Mouse (Mus musculus) neural tube, embryonic 13.5 days (tissue): ENCODE data around the gene Gins2. TPM values are rescaled to one million over a fixed set of nuclear protein-coding genes. Genes with fewer than 3 reads are reported as not detected.
A peak's percentile ranks its signal among the peaks of the same experiment; 100 is the strongest.

Experiments used
- ATAC-seq: fragments of 200-750 bp; cut with Nextera tagmentation; 2 replicates; pipeline ENCODE4 v1.8.0; 2017; ENCODE audit warnings: low read depth, mild to moderate bottlenecking, moderate TSS enrichment, moderate library complexity
- H3K27ac ChIP-seq: fragments of 300-500 bp; sonication (generic); replicated peaks from 2 replicates; pipeline ENCODE4 v1.5.1; 2015; ENCODE audit warnings: moderate library complexity, mild to moderate bottlenecking, inconsistent platforms
- H3K27me3 ChIP-seq: fragments of 300-500 bp; sonication (generic); 2 replicates; pipeline ENCODE4 v1.6.1; 2015; ENCODE audit warnings: mild to moderate bottlenecking, inconsistent platforms
- H3K36me3 ChIP-seq: fragments of 300-500 bp; sonication (generic); 2 replicates; pipeline ENCODE4 v1.6.1; 2015; ENCODE audit warnings: mild to moderate bottlenecking, inconsistent platforms
- H3K4me1 ChIP-seq: fragments of 300-500 bp; sonication (generic); replicated peaks from 2 replicates; pipeline ENCODE4 v1.6.1; 2015; ENCODE audit warnings: inconsistent platforms
- H3K4me2 ChIP-seq: fragments of 300-500 bp; sonication (generic); 2 replicates; pipeline ENCODE4 v1.6.1; 2015; ENCODE audit warnings: inconsistent platforms, mild to moderate bottlenecking, moderate library complexity
- H3K4me3 ChIP-seq: fragments of 300-500 bp; sonication (generic); 2 replicates; pipeline ENCODE4 v1.5.1; 2015; ENCODE audit warnings: mild to moderate bottlenecking, inconsistent platforms
- H3K9ac ChIP-seq: fragments of 300-500 bp; sonication (generic); 2 replicates; pipeline ENCODE4 v1.6.1; 2015; ENCODE audit warnings: moderate library complexity, mild to moderate bottlenecking, inconsistent platforms
- H3K9me3 ChIP-seq: fragments of 300-500 bp; sonication (generic); 2 replicates; pipeline ENCODE4 v1.6.1; 2016; ENCODE audit warnings: inconsistent platforms
- WGBS: fragments of 180-500 bp; shearing (Covaris S2); methylation state at CpG from one replicate; pipeline ENCODE4 v1.1.7; 2015; 5-methylcytosine and 5-hydroxymethylcytosine counted together
- polyA plus RNA-seq: library from polyadenylated mRNA; unstranded; fragments of >200 nt; fragmentation: Nextera tagmentation; extraction: Ambion mirVana; gene quantifications from 2 replicates; pipeline ENCODE4 v1.2.1, GENCODE M21; 2015

Gins2 gene
- polyA plus RNA-seq, 1 experiment from 2014 or later: 20.1 TPM

DNA sequence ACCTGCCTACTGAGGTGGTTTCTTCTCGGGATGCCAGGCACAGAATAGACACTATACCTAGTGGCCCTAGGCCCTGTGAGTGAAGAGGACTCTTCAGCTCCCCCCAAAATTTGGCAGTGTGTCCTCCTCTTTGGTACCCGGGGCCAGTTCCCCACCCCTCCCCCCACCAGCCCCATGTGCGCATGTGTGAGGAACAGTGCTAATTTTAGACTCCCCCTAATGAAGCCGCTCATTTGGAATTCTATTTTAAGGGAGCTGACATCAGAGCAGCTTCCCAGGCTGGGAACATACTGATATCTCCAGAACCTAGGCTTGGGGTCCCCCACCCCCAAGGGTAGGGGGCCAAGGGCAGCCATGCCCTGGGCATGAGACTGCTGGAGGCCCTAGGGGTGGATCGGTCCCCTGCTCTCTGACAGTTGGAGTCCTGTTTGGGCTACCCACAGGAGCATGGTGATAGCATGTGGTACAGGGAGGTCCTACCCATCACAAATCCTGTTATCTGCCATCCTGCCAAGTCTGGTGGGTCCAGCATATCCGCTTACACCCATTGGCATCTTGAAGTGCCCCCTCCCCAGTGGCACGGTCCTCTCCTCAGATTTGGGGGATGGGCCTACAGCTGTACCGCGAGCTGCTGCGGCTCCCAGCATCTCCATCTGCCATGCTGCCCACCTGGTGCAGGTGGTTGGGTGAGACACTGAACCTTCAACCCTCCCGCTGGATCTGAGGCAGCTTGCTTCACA is 38.0 kb downstream of the Gins2 start:
- peaks cover 4% of the 10 kb centered on the region; the same call in 1 of the 2 replicates for H3K36me3 ChIP-seq
- 65% methylated on average over 11 of the region's 11 CpGs for WGBS
- H3K4me1 ChIP-seq: peaks cover 100% of the 10 kb centered on the region
- H3K4me2 ChIP-seq: peak overlapping the region; percentile 53
- H3K27me3 ChIP-seq: no peaks in the 10 kb centered on the region
- ATAC-seq: peak; percentile 13; the same call in 1 of the 2 replicates
- H3K9ac ChIP-seq: peak overlapping the region; percentile 67
- H3K4me3 ChIP-seq: no peak overlapping the region
- peak overlapping the region; percentile 92 for H3K27ac ChIP-seq
- no peaks in the 10 kb centered on the region for H3K9me3 ChIP-seq

DNA sequence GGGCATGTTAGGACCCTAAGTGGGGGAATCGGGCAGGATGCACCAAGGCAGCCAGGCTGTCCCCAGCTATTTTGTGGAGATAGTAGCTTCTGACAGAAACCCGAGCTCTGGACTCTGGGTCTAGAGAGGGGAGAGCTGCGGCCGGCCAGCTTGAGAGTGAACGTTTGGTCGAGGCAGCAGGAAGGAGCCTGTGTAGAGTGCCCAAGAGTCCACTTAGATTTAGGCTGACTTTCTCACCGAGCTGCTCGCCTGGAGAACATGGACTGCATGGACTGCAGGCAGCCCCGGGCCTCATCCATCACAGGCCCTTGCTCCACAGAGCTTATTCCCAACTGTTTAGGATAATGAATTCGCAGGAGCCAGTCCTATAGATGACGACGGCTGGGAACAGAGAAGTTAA is 38.7 kb downstream of the Gins2 start:
- H3K27me3 ChIP-seq: no peaks in the 10 kb centered on the region
- WGBS: 8% methylated on average over 12 of the region's 12 CpGs
- peaks cover 4% of the 10 kb centered on the region; the same call in 1 of the 2 replicates for H3K36me3 ChIP-seq
- no peaks in the 10 kb centered on the region for H3K9me3 ChIP-seq
- no peak overlapping the region for H3K4me3 ChIP-seq
- peak overlapping the region; percentile 53 for H3K4me2 ChIP-seq
- peak overlapping the region; percentile 92 for H3K27ac ChIP-seq
- H3K9ac ChIP-seq: peak overlapping the region; percentile 67
- peaks cover 100% of the 10 kb centered on the region for H3K4me1 ChIP-seq
- peak; percentile 21 for ATAC-seq

DNA sequence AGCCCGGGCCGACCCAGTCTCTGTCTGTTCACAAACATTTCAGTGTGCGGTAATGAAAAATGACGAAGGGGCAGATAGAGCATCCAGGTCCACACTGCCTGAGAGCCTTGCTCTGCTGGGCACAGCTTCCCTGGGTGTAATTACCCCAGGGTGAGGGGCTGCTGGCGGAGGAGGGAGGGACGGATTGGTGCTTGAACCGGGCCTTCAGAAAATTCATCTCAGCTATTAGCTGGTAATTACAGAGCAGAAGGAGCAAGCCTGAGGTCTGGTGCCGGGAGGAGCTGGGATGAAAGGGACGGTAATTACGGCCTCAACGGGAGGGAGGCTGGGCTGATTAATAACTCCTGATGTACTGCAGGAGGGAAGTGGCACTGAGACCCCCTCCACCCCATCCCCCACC is 39.2 kb downstream of the Gins2 start:
- WGBS: 3% methylated on average over 11 of the region's 11 CpGs
- no peaks in the 10 kb centered on the region for H3K27me3 ChIP-seq
- H3K9ac ChIP-seq: peak overlapping the region; percentile 67
- peak; percentile 58 for ATAC-seq
- H3K9me3 ChIP-seq: no peaks in the 10 kb centered on the region
- H3K27ac ChIP-seq: peak overlapping the region; percentile 92
- peaks cover 4% of the 10 kb centered on the region; the same call in 1 of the 2 replicates for H3K36me3 ChIP-seq
- peak overlapping the region; percentile 53 for H3K4me2 ChIP-seq
- H3K4me1 ChIP-seq: peaks cover 100% of the 10 kb centered on the region
- H3K4me3 ChIP-seq: peak overlapping the region; percentile 17

DNA sequence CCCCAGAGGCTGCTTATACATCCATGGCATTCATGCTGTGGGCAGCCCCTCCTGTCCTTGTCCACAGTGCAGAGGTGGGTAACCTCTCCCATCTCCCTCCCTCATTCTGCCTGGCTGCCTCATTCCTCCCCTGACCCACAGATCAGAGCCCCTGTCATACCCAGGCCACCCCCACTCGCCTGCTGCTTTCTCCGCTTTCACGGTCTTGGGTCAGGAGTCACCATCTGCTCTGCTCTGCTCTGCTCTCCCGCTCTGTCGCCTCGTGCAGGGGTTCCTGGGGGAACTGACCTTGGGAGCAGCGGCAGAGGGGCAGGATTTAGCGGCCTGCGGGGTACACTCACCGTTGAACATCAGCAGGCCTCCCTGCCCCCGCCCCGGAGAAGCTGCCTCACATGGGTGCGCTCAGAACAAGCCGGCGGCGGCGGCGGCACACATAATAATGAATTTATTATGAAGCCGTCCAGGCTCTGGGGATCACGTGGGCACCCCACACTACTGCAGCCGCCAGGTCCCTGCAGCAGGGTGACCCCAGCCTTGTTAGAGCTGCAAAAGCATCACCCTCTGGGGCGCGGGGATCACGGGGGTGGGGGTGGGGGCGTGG is 39.7 kb downstream of the Gins2 start:
- WGBS: 3% methylated on average over 25 of the region's 25 CpGs
- no peaks in the 10 kb centered on the region for H3K9me3 ChIP-seq
- ATAC-seq: peak; percentile 26

DNA sequence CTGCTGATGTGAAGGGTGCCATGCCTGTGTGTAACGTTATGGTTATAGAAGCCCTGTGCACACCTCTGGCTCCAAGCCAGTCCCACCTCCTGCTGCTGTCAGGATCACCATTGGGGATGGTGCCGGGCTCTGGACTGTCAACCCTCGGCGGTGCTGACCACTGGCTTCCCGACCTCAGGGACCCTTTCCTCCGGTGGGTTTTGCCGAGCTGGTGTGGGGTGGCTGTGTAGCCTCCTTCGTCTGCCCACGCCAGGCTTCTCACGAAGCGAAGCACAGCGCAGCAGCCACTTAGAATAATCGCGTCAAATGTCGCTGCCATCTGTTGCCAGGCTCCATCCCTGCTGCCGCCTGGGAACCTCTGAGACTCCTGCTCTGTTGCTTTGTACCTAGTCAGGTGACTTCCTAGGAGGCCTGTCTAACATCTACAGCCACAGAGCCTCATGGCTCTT is 40.8 kb downstream of the Gins2 start:
- no peak for ATAC-seq
- peak overlapping the region; percentile 45; the same call in 1 of the 2 replicates for H3K9ac ChIP-seq
- peak overlapping the region; percentile 92 for H3K27ac ChIP-seq
- H3K27me3 ChIP-seq: no peaks in the 10 kb centered on the region
- no peaks in the 10 kb centered on the region for H3K9me3 ChIP-seq
- 25% methylated on average over 16 of the region's 16 CpGs for WGBS
- H3K4me3 ChIP-seq: no peak overlapping the region
- peak overlapping the region; percentile 53; the same call in 1 of the 2 replicates for H3K4me2 ChIP-seq
- H3K36me3 ChIP-seq: no peaks in the 10 kb centered on the region
- H3K4me1 ChIP-seq: peaks cover 100% of the 10 kb centered on the region

More for the DNA sequence above, 39.7 kb downstream of the Gins2 start:
- peak overlapping the region; percentile 67 for H3K9ac ChIP-seq
- H3K27me3 ChIP-seq: no peaks in the 10 kb centered on the region
- H3K4me2 ChIP-seq: peak overlapping the region; percentile 53
- H3K27ac ChIP-seq: peak overlapping the region; percentile 92
- peaks cover 100% of the 10 kb centered on the region for H3K4me1 ChIP-seq
- H3K36me3 ChIP-seq: peaks cover 2% of the 10 kb centered on the region; the same call in 1 of the 2 replicates
- peak overlapping the region; percentile 17 for H3K4me3 ChIP-seq

DNA sequence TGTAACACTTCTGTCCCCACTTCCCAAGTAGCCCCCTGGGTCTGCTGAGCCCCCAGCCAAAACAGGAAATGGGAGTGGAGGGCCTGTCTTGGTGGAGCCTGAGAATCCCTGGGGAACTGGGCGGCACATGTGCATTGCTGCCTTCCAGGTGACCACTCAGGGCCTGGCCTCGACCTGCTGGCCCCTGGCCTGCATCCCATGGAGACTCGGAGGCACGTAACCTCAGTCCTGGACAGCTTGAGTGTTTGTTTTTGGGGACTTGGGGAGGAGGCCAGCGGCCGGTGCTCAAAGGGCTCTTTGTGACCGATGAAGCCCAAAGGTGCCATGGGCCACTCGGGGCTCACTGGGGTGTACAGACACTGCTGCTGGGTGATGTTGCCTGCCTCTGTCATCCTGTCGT is 41.5 kb downstream of the Gins2 start:
- H3K9ac ChIP-seq: peak overlapping the region; percentile 45
- H3K4me3 ChIP-seq: no peak overlapping the region
- H3K27ac ChIP-seq: peak overlapping the region; percentile 92; the same call in 1 of the 2 replicates
- H3K9me3 ChIP-seq: no peaks in the 10 kb centered on the region
- H3K36me3 ChIP-seq: no peaks in the 10 kb centered on the region
- 73% methylated on average over 9 of the region's 9 CpGs for WGBS
- peak overlapping the region; percentile 53; the same call in 1 of the 2 replicates for H3K4me2 ChIP-seq
- peaks cover 100% of the 10 kb centered on the region for H3K4me1 ChIP-seq
- H3K27me3 ChIP-seq: no peaks in the 10 kb centered on the region
- ATAC-seq: no peak

DNA sequence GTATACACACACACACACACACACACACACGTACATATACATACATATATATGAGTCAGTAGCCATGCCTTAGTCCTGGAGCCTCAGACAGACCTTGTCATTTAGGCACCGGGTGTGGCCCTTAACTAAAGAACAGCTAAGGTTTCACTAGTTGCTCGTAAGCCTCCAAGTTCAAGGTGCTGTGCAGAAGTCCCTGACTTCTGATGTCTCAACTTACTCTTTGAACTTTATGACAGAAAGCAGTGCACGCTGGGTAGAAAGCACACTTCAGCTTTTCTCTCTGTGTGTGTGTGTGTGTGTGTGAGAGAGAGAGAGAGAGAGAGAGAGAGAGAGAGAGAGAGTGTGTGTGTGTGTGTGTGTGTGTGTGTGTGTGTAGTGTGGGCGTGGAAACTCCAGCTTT is 44.9 kb downstream of the Gins2 start:
- H3K4me1 ChIP-seq: peaks cover 99% of the 10 kb centered on the region
- no peak overlapping the region for H3K27ac ChIP-seq
- 95% methylated on average over 5 of the region's 5 CpGs for WGBS

DNA sequence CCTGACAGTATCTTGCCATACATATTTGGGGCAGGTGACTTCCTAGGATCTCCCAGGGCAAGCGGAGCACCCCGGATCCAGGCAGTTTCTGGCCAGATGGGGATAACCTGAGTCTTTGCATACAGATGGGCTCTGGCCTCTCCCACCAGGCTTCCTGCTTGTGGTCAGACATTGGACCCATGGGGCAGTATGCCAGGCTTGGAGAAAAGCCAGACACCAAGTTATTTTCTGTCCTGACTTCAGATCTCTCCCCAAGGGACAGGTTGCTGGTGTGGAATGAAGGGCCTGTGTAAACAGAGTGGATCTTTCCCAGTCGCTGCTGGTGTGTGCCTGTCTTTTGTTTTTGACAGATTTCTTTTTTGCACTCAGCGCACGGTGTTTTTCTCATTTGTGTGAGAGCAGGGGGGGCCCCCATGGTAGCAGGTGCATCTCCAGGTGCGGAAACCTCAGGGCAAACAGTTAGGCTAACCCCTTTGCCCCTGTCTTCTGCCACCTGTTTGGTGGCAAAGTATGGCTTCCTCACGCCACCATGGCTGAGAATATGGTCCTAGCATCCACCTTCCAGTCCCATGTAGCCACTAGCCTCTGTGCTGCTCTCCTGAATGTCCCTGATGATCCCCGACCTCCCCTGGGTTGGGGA is 45.6 kb downstream of the Gins2 start:
- Histone ChIP-seq H3K9ac (peak overlapping the region; percentile 31), H3K27me3 (no peaks in the 10 kb centered on the region), H3K27ac (peak overlapping the region; percentile 61), H3K4me2 (peak overlapping the region; percentile 22; the same call in 1 of the 2 replicates), H3K4me3 (no peak overlapping the region), H3K4me1 (peaks cover 99% of the 10 kb centered on the region), H3K9me3 (no peaks in the 10 kb centered on the region), H3K36me3 (no peaks in the 10 kb centered on the region)
- WGBS: 50% methylated on average over 8 of the region's 8 CpGs
- ATAC-seq: no peak

More for the DNA sequence above, 44.9 kb downstream of the Gins2 start:
- Histone ChIP-seq H3K36me3 (no peaks in the 10 kb centered on the region), H3K4me3 (no peak overlapping the region), H3K9ac (no peak overlapping the region), H3K4me2 (no peak overlapping the region), H3K9me3 (no peaks in the 10 kb centered on the region), H3K27me3 (no peaks in the 10 kb centered on the region)
- no peak for ATAC-seq

DNA sequence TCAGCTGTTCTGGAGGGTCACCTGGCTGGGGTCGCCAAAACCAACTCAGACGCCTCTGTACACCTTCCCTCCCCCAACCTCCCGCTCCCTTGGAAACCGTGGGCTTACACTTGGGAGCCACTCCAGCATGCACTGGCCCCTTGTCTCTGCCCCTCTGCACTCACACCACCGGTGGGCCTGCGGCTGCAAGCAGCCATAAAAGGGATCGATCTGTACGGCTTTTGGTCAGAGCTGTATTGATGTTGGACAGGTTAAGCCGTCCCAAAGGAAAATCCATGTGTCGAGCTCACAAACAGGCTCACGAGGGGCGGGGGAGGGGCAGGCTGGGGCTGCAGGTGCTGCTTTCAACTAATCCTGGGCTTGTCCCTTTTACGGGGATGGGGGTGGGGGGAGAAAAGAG is 46.1 kb downstream of the Gins2 start:
- H3K36me3 ChIP-seq: no peaks in the 10 kb centered on the region
- WGBS: 22% methylated on average over 13 of the region's 13 CpGs
- H3K4me1 ChIP-seq: peaks cover 99% of the 10 kb centered on the region
- peak overlapping the region; percentile 38 for H3K9ac ChIP-seq
- no peaks in the 10 kb centered on the region for H3K9me3 ChIP-seq
- ATAC-seq: no peak
- H3K27ac ChIP-seq: peak overlapping the region; percentile 61
- H3K4me3 ChIP-seq: no peak overlapping the region
- peak overlapping the region; percentile 22; the same call in 1 of the 2 replicates for H3K4me2 ChIP-seq
- H3K27me3 ChIP-seq: no peaks in the 10 kb centered on the region

DNA sequence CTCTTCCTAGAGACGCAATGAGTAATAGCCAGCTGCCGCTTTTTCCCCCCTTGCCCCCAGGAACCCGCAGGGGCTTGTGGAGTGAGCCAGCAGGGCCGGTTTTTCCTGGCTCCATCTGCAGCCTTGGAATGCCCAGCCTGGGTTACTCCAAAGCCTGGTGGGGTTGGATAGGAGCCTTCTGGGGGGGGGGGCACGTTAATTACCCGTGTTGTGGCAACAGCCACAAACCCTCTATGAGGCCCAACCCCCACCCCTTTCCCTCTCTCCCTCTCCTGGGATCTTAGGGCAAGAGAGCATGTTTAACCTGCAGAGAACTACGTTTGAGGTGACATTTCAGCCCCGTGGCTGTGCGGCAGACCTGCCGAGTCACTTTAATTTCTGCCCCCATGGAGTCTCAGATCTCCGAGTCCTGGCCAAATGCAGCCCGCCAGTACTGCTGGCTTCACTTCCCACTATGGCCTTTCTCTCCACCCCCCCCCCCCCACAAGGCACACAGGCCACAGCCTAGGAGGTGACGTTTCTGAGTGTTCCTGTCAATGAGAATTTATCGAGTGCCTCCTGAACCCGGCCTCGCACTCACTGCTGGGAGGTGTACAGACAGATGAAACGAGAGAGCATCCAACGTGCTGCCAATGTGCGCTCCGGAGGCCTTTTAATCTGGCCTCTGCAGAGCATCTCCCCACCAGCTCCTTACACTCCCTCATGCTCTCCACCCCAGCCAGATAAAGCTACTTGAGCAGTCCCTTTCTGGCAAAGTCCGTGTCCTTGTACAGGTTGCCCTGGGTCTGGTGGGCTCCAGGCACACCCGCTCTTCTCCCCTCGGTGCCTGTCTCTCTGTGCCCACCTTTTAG is 49.1 kb downstream of the Gins2 start:
- Histone ChIP-seq H3K27me3 (no peaks in the 10 kb centered on the region), H3K4me1 (peaks cover 96% of the 10 kb centered on the region), H3K4me3 (peak overlapping the region; percentile 61), H3K27ac (peak overlapping the region; percentile 97), H3K4me2 (peak overlapping the region; percentile 75), H3K9me3 (no peaks in the 10 kb centered on the region), H3K9ac (peak overlapping the region; percentile 76), H3K36me3 (no peaks in the 10 kb centered on the region)
- WGBS: 22% methylated on average over 23 of the region's 23 CpGs
- ATAC-seq: no peak

DNA sequence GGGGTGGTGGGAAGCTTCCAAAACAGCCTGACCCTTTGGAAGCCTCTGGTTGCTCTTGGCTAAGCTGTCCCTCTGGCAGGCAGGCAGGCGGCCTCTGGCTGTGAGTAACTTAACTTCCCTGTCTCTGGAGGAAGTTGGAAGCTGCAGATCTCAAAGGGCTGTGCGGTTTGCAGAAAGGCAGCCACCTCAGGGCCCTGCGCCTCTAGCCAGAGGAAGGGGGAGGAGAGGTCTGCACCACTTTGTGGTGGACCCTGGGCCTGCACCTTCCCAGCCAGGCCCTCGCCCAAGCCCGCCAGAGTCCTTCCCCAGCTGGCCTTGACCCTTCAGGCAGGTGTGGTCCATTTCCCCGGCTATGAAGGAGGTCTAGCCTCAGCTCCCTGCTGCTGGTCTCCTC is 49.7 kb downstream of the Gins2 start:
- H3K27me3 ChIP-seq: no peaks in the 10 kb centered on the region
- ATAC-seq: no peak
- H3K4me2 ChIP-seq: peak overlapping the region; percentile 75
- H3K27ac ChIP-seq: peak overlapping the region; percentile 97
- H3K9ac ChIP-seq: peak overlapping the region; percentile 76
- no peaks in the 10 kb centered on the region for H3K9me3 ChIP-seq
- peak overlapping the region; percentile 61 for H3K4me3 ChIP-seq
- peaks cover 96% of the 10 kb centered on the region for H3K4me1 ChIP-seq
- H3K36me3 ChIP-seq: no peaks in the 10 kb centered on the region
- WGBS: 22% methylated on average over 6 of the region's 6 CpGs
